Mouse (Mus musculus) spleen, adult 2 months (tissue): ENCODE measurements around the gene Psmb1. TPM values are rescaled to one million over a fixed set of nuclear protein-coding genes. Genes with fewer than 3 reads are reported as not detected.

Experiments
- DNase-seq, 2 experiments: peaks; one replicate each; pipeline versions ENCODE4 v3.0.0 to v3.0.0-alpha.2; 2012 to 2021; ENCODE audit warnings: low spot score in 2 of 2, low read depth in 1 of 2
- H3K27ac ChIP-seq: fragments of 200-500 bp; 2 replicates; pipeline ENCODE4 v1.5.1; 2012; ENCODE audit warnings: low read length, inconsistent platforms; ENCODE audit not compliant: insufficient read depth
- H3K27me3 ChIP-seq: fragments of 200-500 bp; 2 replicates; pipeline ENCODE4 v1.6.1; 2012; ENCODE audit warnings: mild to moderate bottlenecking, moderate library complexity, low read length, inconsistent platforms; ENCODE audit not compliant: control insufficient read depth, insufficient read depth
- H3K36me3 ChIP-seq: fragments of 200-500 bp; 2 replicates; pipeline ENCODE4 v1.6.1; 2012; ENCODE audit warnings: mild to moderate bottlenecking, low read length, inconsistent platforms; ENCODE audit not compliant: control insufficient read depth, insufficient read depth
- H3K4me1 ChIP-seq: fragments of 200-500 bp; 2 replicates; pipeline ENCODE4 v1.6.1; 2011; ENCODE audit warnings: inconsistent platforms; ENCODE audit not compliant: control insufficient read depth, insufficient read depth, insufficient read length
- H3K4me3 ChIP-seq: fragments of 200-500 bp; 2 replicates; pipeline ENCODE4 v1.5.1; 2011; ENCODE audit warnings: mild to moderate bottlenecking, inconsistent platforms; ENCODE audit not compliant: insufficient read depth, insufficient read length; ENCODE audit errors: extremely low read depth
- CTCF ChIP-seq: fragments of 200-500 bp; IDR thresholded peaks from 2 replicates; pipeline ENCODE4 v1.5.1; 2011; ENCODE audit warnings: mild to moderate bottlenecking, inconsistent platforms; ENCODE audit not compliant: insufficient read depth, insufficient read length, insufficient replicate concordance; ENCODE audit errors: extremely low read depth
- POLR2A ChIP-seq: fragments of 200-500 bp; IDR thresholded peaks from 2 replicates; pipeline ENCODE4 v1.6.1; 2011; ENCODE audit warnings: low read depth, low read length, inconsistent platforms
- WGBS: fragments of 180-500 bp; shearing (Covaris S2); methylation state at CpG from one replicate; pipeline ENCODE4 v1.1.7; 2018; 5-methylcytosine and 5-hydroxymethylcytosine counted together
- polyA plus RNA-seq: library from polyadenylated mRNA; depleted of rRNA; stranded (reverse); fragments of >200 nt; gene quantifications from 2 replicates; pipeline ENCODE4 v1.2.3, GENCODE M21; 2012; rRNA removed

Psmb1 gene
- polyA plus RNA-seq, 1 experiment = 38.3 TPM

DNA sequence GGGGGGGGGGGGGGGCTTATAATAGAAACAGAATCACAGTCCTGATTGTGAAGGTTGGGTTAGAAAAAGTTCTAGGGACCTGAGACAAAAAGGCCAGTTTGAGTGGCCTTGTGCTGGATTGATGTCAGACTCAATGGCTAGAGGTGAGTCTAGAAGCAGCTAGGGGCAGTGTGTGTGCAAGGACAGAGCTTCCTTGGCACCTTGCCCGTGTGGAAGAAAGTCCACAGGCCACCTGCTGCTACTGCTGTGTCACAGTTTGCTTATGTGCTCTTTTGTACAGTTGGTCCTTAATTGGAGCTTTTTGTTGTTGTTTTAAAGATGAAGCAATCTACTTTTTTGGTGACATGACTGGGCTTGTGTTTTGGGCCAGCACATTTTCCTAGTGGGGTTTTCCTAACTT, 69.6 kb downstream of the Psmb1 start:
- H3K4me1 ChIP-seq = no peaks in the 10 kb centered on the region
- no peak overlapping the region for H3K4me3 ChIP-seq
- no peak overlapping the region for H3K27ac ChIP-seq
- no peak for DNase-seq
- H3K27me3 ChIP-seq = no peaks in the 10 kb centered on the region
- TF ChIP-seq CTCF (no peak), POLR2A (no peak)
- H3K36me3 ChIP-seq = peaks cover 25% of the 10 kb centered on the region
- 52% methylated on average over 1 of the region's 1 CpGs for WGBS

DNA sequence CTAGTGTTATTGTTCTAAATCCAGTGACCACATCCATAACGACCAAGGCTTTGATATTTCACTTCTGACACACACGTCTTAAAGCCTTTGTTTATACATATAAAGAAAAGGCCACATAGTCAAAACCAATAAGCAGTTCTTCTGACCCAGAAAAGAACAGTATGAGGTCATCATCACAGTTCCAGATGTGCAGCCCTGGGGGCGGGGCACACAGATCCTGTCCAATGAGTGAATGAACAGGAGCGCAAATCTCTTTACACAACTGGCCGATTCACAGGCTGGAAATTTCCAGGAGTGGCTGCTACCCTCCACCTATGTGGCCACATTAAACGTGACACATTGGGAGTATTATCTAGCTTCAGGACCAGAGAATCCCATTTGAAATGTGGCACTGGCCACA, 70.1 kb downstream of the Psmb1 start:
- no peak overlapping the region for H3K4me3 ChIP-seq
- peaks cover 28% of the 10 kb centered on the region for H3K36me3 ChIP-seq
- TF ChIP-seq CTCF = no peak
- TF ChIP-seq POLR2A = no peak
- H3K27ac ChIP-seq = no peak overlapping the region
- WGBS = 90% methylated on average over 6 of the region's 6 CpGs
- no peaks in the 10 kb centered on the region for H3K4me1 ChIP-seq
- no peaks in the 10 kb centered on the region for H3K27me3 ChIP-seq
- no peak for DNase-seq

DNA sequence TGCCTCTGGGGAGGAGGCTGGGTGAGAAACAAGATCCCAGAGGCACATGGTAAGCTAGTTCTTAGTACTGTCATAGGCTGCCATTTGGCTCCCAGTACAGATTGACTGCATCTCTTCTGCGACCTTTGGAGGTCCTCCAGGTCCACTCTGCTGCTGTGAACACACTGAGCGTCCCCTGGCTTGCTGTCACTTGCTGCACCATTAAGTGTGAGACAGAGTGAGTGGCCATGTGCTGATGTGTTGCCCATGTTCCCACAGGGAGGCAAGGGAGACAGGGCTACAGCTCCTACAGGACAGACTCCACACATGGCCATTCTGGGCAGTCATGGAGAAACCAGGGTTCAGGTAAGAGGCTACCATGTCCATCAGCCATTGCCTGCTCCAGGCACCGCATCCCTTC, 73.6 kb downstream of the Psmb1 start:
- Histone ChIP-seq H3K4me1 (no peaks in the 10 kb centered on the region), H3K36me3 (peaks cover 40% of the 10 kb centered on the region), H3K27me3 (no peaks in the 10 kb centered on the region), H3K4me3 (no peak overlapping the region), H3K27ac (no peak overlapping the region)
- TF ChIP-seq CTCF (no peak), POLR2A (no peak)
- no peak for DNase-seq
- 89% methylated on average over 3 of the region's 3 CpGs for WGBS

Other genes starting within 250 kb of the Psmb1 start
- 49.3 and 67.8 TPM in 2 replicates for gene Dll1, start 122.9 kb downstream of the Psmb1 start, polyA plus RNA-seq
- 8.4 and 8.5 TPM in 2 replicates for gene Fam120b, start 103.5 kb downstream of the Psmb1 start, polyA plus RNA-seq
- 37.5 and 43.3 TPM in 2 replicates for gene Tbp, start 137 bp upstream of the Psmb1 start, polyA plus RNA-seq
- gene Pdcd2, start 27.6 kb upstream of the Psmb1 start, polyA plus RNA-seq = 21.7 and 40.1 TPM in 2 replicates
- gene Prdm9, start 64.6 kb upstream of the Psmb1 start, polyA plus RNA-seq = 2.3 and 2.4 TPM in 2 replicates
- 6.2 and 12.6 TPM in 2 replicates for gene Chd1, start 205.2 kb upstream of the Psmb1 start, polyA plus RNA-seq